Mouse (Mus musculus) MN1 (cell line): ENCODE measurements around the gene Gm45753.
A peak's percentile ranks its signal among the peaks of the same experiment; 100 is the strongest.
"Not testable (repeated sequence)": the region's sequence is repeated elsewhere in the genome, so short reads cannot be mapped to it uniquely, and the experiment has no call there.

ENCODE experiments used
- DNase-seq: peaks from one replicate; pipeline ENCODE4 v3.0.0-alpha.2; 2016; ENCODE audit warnings: low spot score

Gm45753 gene

DNA sequence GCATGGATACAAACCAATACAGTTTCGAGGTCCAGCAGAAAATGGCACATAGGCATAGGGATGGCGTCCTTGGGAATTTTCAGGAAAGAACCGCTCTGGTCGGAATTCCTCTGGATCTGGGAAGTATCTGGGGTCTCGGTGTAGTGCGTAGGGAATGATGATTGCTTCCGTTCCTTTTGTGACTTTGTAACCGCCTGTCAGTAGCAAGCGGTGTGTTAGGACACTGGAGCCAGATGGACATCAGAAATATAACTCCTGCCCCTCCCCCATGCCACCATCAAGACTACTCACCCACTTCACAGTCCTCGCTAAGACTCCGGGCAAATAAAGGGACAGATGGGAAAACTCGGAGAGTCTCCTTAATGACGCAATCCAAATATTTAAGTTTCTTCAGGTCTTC, at the start of gene Gm45753:
Gene Gm45753, minus strand, starts transcription at position 101 of the 400 bp plus-strand sequence.
- no peak for DNase-seq

DNA sequence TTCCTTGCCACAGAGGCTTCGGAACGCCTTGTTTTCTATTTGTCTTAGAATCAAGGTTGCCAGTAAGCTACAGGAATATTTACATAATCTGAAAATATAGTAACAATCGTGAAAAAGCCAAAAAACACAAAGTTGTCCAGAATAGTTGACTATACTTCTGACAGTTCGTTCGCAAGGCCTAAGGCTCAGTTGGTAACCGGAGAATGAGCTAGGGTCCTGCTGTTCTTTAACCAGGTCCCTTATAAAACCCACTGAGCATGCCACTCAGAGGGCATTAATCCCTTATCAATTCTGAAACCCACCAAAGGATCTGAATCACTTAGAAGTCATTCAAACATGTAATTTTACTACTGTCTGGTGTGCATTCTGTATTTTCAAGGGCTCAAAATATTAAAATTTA, 47.5 kb upstream of the Gm45753 start:
- no peak for DNase-seq

DNA sequence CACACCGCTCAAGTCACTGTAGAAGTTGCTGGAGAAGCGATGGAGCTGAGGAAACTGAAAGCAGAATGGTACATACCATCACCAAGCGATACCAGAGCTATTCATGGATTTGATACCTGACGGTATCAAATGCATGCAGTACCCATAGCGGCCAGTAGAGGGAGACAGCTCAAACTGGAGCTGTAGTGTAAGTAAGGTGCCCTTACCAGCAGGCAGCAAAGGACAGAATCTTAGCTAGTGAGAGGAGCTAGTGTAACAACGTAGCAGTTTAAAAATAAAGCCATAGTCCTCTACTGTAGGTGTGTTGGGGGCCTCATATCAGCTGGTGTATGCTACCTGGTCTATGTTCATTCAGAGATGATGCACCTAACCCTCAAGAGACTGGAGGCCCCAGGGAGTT, 36.8 kb upstream of the Gm45753 start:
- DNase-seq = peak; percentile 63

GRCm38 (mm10) chr8:45344298-45344697, 36.0 kb upstream of the Gm45753 start:
- no peak for DNase-seq

DNA sequence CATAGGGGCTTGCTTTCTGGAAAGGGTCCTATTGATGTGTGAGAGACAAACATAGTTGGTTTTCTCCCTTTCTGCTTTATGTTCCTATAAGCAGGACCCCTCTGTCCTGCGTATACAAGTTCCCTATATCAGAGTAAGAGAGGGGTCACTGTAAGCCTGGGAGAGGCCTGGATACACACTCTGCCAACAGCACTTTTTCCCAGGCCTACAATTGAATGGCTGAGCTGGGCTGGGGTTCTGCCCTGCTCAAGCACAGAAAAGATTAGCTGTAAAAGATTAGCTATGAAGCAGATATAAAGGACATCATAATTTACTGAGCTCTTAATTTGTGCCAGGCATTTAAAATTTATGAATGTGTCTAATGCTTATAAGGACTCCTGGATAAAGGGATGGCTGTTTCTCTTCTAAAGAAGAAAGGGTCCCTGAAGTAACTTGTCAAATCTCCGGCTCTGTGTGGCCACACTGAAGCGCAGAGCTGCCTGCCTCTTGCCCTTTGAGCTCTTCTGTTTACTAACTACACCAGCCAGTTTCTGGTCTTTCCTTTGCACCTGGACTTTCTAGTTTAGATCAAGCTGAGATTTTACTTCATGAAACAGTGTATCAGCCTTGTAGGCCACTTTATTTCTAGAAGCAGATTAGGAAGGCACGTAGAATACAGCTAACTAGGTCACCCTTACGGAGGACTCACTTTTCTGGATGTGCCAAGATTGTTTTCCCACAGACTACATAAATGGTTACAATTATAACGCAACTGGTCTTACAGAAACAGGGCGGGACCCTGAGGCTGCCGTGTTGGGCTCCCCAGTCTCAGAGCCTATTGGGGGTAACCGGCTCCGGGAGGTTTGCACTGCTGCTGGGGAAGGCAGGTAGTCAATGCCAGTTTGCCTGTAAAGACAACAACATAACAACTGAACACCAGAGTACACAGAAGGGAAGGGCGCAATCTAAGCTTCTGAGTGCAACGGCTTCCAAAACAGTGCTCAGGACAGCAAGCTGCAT, 33.7 kb upstream of the Gm45753 start:
- no peak for DNase-seq

DNA sequence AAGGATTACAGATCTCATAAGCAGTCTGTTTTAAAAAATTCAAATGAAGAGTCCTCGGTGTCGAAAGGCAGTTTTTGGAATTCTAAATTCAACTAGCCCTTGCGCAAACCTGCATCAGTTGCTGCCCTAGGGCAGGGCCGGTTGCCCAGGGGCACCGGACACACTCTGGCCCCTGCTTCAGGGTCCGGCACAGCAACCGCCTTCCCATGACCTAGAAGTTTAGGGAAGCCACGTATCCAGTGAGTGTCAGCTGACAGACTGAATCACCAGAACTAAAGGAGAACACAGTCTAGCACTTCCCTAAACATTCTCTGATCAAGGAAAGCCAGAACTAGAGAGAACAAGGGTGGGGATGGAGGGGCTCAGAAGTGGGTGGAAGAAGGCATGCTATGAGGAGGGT, 25.2 kb upstream of the Gm45753 start:
- DNase-seq = no peak

GRCm38 (mm10) chr8:45332685-45333409, 24.6 kb upstream of the Gm45753 start, which contains the start of gene Cyp4v3:
TSS of gene Cyp4v3 (minus strand) at chr8:45333216.
- no peak for DNase-seq

- no peak for DNase-seq
These were observed 22.6 kb upstream of the Gm45753 start for GRCm38 (mm10) chr8:45330856-45331255.

DNA sequence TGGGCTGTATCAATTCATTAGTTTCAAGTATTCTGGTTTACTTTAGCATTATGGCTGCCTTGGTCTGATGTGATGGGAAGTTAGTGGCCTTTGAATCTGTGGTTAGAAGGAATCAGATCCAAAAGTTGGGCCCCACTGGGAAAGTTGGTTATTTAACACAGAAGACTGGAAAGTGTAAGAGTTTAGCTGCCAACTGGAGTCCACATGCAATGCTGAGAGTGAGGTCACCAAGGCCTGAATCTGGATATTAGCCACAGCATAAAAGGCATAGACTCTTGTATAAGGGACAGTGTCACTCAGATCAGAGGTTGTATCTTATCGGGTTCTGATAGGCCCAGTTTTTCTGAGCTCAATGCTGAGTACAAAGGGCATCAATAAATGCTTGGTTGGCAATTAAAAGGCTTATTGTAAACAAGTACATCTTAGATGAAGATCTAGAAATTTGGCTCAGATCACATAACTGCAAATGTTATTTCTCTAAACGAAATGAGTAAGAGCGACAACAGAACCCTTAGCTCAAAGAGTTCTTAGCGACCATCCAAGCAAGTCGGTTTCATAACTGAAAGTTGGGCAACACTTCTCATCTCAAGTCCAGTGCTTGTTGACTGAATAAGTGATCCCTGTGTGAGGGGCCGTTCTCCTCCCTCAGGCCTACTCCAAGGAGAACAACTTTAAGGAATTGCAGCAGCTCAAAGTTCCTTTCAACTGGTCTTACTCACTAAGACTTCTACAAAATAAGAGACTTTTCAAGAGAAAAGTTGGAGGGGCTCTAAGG, 21.1 kb upstream of the Gm45753 start:
- no peak for DNase-seq

DNA sequence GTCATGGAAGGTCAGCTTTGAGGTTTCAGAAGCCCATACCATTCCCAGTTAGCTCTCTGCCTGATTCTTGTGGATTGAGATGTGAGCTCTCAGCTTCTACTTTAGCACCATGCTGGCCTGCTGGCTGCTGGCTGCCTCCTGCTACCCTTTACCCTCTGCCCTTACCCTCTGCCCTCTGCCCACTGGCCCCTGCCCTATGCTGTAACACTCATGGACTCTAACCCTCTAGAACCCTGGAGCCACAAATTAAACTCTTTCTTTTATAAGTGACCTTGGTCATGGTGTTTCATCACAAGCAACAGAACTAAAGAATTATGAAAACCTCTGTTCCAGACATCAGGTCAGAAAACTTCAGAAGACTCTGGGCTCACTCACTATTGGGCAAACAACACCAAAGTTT, 18.8 kb upstream of the Gm45753 start:
- not testable (repeated sequence) for DNase-seq

DNA sequence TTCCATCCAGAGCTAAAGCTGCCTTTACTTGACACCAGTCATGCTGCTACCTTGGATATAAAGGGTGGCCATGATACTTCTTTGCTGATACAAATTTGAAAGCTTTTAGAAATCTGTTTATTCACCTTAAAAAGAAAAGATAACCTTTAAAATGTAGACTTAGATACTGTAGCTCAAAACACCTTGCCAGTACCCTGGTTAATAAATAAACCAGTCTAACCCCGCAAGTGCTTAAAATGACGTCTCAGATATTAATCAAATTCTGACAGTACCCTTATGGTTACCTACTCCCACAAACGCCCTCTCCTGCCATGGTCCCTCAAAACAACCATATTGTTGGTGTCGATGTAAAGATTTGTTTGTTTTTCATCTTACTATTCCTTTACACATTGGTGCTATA, 15.9 kb upstream of the Gm45753 start:
- no peak for DNase-seq

- DNase-seq = no peak
These were observed 13.1 kb upstream of the Gm45753 start for GRCm38 (mm10) chr8:45321365-45321764.

- DNase-seq = no peak
These were observed 12.7 kb upstream of the Gm45753 start for GRCm38 (mm10) chr8:45320930-45321329.

DNA sequence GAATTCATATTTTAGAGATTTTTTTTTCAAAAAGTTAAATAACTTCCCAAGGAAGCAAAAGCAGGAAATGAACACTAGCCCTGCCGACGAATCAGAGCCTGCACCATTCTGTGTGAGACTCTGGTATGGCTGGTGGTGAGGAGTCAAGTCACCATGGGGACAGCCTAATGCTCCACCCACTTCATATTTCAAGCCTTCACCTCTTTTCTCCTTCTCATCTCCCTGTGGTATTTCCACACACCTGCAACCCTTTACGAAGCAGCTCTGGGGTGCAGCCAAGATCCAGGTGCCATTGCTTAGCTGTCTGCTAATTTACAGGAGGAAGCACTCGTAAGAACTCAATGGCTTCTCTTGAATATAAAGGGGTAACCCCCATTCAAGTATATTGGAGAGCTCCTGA, 2.7 kb upstream of the Gm45753 start:
- no peak for DNase-seq

GRCm38 (mm10) chr8:45305479-45305878, 2.8 kb downstream of the Gm45753 start:
- no peak for DNase-seq

- no peak for DNase-seq
These were observed 3.9 kb downstream of the Gm45753 start for GRCm38 (mm10) chr8:45304354-45304753.

GRCm38 (mm10) chr8:45302390-45302789, 5.9 kb downstream of the Gm45753 start:
- no peak for DNase-seq

DNA sequence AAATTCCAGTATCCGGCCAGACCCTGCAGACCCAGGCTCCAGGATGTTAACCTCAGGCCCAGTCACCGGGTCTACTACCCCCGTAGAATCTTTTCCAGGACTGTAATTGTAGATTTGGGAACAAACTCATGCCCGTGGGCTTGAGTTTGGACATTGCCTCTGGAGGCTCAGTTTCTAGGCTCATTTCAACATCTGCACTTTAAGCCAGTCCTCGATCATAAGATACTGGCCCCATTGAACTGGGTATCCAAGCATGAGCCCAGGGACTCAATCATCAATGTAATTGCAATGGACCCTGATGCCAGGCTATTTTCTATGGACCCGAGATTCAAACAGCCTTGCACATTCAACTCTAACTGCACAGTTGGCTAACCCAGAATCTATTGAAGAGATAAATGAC, 13.0 kb downstream of the Gm45753 start:
- no peak for DNase-seq

GRCm38 (mm10) chr8:45294687-45295086, 13.6 kb downstream of the Gm45753 start, which contains the start of gene Klkb1:
TSS of gene Klkb1 (minus strand) at chr8:45294859.
- DNase-seq = no peak

GRCm38 (mm10) chr8:45291790-45292189, 16.5 kb downstream of the Gm45753 start:
- DNase-seq = no peak

DNA sequence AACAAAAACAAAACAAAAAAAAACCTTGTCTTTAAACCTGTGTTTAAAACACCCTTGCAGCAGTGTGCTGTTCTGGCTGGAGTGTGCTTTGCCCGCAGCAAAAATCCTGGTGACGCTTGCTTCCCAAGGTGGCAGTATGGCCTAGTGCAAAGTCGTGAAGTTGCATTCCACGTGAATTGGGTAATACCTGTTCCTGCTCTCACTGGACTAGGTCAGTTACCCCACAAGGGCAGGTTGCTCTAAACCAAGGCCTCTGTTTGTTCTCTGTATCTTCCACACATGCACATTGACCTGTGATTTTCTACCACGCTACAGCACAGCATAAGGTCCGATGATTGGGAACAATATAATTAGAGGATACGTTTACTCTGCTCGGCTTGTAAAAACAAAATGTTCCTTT, 26.6 kb downstream of the Gm45753 start:
- no peak for DNase-seq

DNA sequence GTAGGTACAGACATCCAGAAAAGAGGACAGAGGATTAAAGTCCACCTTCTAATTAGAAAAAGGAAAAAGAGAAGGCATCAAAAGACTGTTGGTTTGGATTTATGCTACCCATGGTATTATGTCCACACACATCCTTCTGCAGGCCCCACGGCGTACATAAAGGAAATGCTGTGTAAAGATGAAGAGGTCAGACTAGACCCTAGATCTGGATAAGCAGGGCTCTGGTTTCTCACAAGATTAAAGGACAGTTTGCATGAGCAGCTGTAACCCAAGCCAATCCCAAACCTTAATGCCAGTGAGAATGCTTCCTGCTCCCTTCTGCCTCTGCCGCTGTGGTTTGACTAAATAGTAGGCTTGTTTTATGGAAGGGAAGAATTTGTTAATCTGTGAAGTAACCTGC, 30.8 kb downstream of the Gm45753 start:
- DNase-seq = no peak
